Mouse (Mus musculus): Measurements from ENCODE around the gene Dph5. TPM values are rescaled to one million over a fixed set of nuclear protein-coding genes. Genes with fewer than 3 reads are reported as not detected.
"Not testable (repeated sequence)": the region's sequence is repeated elsewhere in the genome, so short reads cannot be mapped to it uniquely, and the experiment has no call there.

Dph5 gene
- polyA plus RNA-seq, 1 experiment from 2014 or later = 12.9 TPM

DNA sequence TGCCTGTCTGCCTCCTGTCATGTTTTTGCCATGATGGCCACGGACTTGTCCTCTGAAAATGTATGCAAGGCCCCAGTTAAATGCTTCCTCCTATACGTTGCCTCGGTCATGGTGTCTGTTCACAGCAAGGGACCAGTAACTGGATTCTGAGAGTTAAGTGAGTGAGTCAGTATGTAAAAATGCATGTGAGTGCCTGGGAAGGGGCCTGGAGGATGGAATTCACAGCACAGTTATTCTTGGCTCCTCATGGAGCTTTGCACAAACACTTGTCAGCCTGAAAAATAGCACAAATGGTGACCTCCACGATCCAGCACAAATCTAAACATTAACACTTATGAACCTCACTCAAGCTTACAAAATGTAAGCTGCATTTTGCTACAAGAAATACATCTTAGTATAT is 20.5 kb upstream of the Dph5 start:
- H3K79me2 ChIP-seq (ENCODE audit: inconsistent target) = no peaks in the 10 kb centered on the region
- H3K36me3 ChIP-seq (ENCODE audit: inconsistent target) = no peaks in the 10 kb centered on the region
- 91% methylated on average over 4 of the region's 4 CpGs for WGBS (ENCODE audit: missing documents)
- H3K4me3 ChIP-seq (ENCODE audit: inconsistent target) = no peak overlapping the region
- H3K27ac ChIP-seq = no peak overlapping the region

DNA sequence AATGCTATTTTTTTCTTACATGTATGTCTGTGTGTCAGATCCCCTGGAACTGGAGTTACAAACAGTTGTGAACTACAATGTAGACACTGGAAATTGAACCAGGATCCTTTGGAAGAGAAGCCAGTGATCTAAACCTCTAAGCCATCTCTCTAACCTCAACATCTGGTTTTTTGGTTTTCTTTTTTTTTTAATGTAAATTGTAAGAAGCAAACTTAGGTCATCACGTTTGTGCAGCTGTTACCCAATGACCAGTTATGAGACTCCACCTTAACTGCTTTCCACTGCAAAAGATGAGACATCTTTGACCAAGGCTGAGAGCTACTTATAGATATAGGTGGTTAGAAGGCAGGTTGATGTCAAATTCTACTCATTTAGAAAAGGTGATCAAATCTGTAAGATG is 19.7 kb upstream of the Dph5 start:
- Histone ChIP-seq H3K79me2 (ENCODE audit: inconsistent target) (no peaks in the 10 kb centered on the region), H3K36me3 (ENCODE audit: inconsistent target) (no peaks in the 10 kb centered on the region), H3K4me3 (ENCODE audit: inconsistent target) (no peak overlapping the region), H3K27ac (no peak overlapping the region)
- 53% methylated on average over 1 of the region's 1 CpGs for WGBS (ENCODE audit: missing documents)

DNA sequence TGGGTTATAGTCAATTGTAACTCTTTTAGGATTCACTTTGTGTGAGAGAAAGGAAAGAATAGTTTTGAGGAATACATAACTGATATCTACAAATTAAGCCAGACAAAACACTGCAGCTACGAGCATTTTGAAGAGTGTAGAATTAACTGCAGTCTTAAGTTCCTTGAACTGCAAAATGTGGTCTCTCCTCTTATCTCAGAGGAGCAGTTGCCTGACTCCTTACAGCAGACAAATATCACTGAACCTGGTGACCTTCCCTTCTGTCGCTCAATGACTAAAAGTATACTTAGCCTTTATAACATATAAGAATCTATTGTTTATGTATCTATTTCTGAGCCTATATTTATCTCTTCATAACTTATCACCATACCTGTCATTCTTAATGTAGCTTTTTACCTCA is 18.3 kb upstream of the Dph5 start:
- H3K79me2 ChIP-seq (ENCODE audit: inconsistent target) = no peaks in the 10 kb centered on the region
- H3K36me3 ChIP-seq (ENCODE audit: inconsistent target) = no peaks in the 10 kb centered on the region
- no peak overlapping the region for H3K4me3 ChIP-seq (ENCODE audit: inconsistent target)
- 28% methylated on average over 2 of the region's 2 CpGs for whole genome bisulfite sequencing (ENCODE audit: missing documents)
- no peak overlapping the region for H3K27ac ChIP-seq

DNA sequence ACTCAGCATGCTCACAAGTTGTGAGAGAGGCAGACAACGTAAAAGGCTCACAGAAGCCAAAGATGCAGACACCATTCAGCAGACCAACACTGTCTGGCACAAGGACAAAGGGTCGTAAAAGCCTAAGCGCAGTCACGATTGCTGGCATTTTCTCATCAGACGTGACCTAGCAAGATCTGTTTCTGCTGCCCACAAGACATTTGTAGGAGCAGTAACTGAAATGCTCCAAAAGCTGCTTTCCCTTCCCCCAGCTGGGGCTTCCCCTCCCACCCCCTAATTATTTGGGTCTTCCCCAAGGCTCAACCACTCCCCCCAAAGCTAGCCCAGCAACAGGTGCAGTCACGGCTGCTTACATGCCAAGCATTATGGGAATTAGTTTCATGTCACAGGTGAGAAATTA is 12.1 kb upstream of the Dph5 start:
- Histone ChIP-seq H3K36me3 (ENCODE audit: inconsistent target) (no peaks in the 10 kb centered on the region), H3K79me2 (ENCODE audit: inconsistent target) (no peaks in the 10 kb centered on the region), H3K4me3 (ENCODE audit: inconsistent target) (no peak overlapping the region), H3K27ac (no peak overlapping the region)
- 23% methylated on average over 6 of the region's 6 CpGs for WGBS (ENCODE audit: missing documents)

DNA sequence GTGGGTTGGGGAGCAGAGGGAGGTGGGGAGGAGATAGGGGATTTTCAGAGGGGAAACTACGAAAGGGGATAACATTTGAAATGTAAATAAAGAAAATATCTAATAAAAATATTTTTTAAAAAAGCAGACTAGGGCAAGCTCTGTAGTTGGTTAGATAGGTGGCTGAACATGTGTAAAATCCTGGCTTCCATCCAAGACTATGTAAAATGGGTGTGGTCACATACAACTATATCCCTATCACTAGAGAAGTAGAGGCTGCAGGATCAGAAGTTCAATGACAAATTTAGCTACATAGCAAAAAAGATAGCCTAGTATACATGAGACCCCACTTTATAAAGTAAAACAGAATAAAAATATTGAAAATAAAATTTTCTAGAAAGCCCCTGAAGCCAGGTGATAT is 10.5 kb upstream of the Dph5 start:
- Histone ChIP-seq H3K27ac (no peak overlapping the region), H3K79me2 (ENCODE audit: inconsistent target) (no peaks in the 10 kb centered on the region), H3K36me3 (ENCODE audit: inconsistent target) (no peaks in the 10 kb centered on the region), H3K4me3 (ENCODE audit: inconsistent target) (no peak overlapping the region)
- WGBS (ENCODE audit: missing documents) = 83% methylated on average over 1 of the region's 1 CpGs

DNA sequence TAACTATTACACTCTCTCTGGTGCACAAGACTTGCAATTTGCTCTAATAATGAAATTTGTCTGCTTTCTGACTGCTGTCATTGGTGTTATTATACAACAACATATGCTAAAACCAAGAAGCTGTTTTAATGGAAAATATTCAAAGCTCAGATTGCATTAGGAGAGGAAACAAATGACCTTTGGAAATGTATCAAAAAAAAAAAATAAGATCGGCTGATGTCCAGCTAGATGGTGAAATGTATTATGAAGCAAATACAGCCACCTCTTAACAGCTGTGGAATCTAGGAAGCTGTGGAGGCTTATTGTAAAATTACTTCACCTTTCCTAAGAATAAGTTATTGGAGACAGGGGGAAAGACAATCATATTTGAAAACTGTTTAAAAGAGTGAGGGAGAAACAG is 3.6 kb upstream of the Dph5 start:
- Histone ChIP-seq H3K4me3 (ENCODE audit: inconsistent target) (no peak overlapping the region), H3K79me2 (ENCODE audit: inconsistent target) (no peaks in the 10 kb centered on the region; the same call in 1 of the 2 replicates), H3K27ac (no peak overlapping the region), H3K36me3 (ENCODE audit: inconsistent target) (no peaks in the 10 kb centered on the region)
- WGBS (ENCODE audit: missing documents) = 92% methylated on average over 1 of the region's 1 CpGs

DNA sequence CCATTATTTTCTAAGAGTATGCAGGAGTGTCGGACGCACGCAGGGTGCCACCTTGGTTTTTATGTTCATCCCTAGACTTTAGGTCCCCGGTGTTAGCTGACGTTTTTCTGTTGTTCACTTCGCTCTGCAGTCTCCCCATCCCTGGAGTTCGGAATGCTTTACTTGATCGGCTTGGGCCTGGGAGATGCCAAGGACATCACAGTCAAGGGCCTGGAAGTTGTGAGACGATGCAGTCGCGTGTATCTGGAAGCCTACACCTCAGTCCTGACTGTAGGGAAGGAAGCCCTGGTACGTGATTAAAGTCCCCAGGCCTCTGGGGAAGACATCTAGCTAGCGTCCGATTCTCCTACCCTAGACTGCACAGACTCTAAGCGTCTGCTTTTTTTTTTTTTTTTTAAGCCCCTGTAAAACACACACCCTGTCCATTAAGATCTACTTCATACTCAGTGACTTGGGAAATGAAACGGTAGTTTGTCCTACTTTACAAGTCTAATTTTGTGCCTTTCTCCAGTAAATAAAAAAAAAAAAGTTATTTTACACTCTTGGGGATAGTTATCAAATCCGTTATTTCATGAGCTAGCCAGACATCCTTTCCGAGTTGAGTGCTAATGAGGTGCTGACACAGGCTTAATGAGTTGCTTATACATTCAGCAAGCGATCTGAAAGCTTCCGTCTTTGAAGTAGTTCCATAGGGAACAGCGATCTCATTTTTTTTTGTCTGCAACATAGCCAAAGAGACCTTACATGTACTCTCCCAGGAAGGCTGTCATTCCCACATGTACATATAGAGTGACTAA is 871 bp downstream of the Dph5 start:
- Histone ChIP-seq H3K36me3 (ENCODE audit: inconsistent target) (peaks cover 7% of the 10 kb centered on the region; the same call in 1 of the 2 replicates), H3K27ac (peak overlapping the region; percentile 66), H3K79me2 (ENCODE audit: inconsistent target) (no peaks in the 10 kb centered on the region; the same call in 1 of the 2 replicates), H3K4me3 (ENCODE audit: inconsistent target) (peak overlapping the region; percentile 87)
- 3% methylated on average over 21 of the region's 21 CpGs for WGBS (ENCODE audit: missing documents)

DNA sequence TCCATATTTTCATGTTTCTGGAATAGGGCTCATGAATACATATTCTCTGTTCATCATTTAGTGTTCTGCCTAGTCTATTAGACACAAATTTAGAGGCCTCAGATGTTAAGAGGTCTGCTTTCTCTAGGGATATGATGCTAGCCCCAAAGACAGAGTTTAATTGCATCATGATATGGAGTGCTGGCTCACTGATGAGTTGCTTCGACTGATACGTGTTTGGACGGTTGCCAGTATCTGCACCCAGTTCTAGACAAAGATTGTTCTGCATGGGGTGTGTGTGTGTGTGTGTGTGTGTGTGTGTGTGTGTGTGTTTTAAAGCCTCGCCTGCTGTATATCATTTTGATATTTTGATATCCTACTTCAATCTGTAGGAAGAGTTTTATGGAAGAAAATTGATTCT is 4.7 kb downstream of the Dph5 start:
- 92% methylated on average over 4 of the region's 4 CpGs for WGBS (ENCODE audit: missing documents)
- Histone ChIP-seq H3K4me3 (ENCODE audit: inconsistent target) (no peak overlapping the region), H3K27ac (no peak overlapping the region), H3K36me3 (ENCODE audit: inconsistent target) (peaks cover 17% of the 10 kb centered on the region), H3K79me2 (ENCODE audit: inconsistent target) (no peaks in the 10 kb centered on the region; the same call in 1 of the 2 replicates)

DNA sequence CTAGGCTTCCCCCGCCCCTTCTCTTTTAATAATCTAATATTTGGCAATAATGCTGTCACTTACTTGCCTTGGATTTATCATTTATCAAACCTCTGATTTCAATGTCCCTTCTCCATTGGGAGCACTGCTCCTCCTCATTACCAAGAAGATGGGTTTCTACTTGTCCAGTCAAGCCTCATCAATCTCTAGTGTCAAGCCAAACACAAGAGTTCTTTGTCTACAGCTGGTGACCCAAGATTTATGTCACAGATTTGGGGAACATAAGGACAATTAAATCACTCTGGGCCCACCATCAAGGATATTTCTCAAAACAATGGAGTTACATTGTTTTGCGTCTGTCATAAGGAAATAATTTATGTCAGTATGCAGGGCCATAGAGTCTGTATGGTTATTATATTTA is 5.5 kb downstream of the Dph5 start:
- Histone ChIP-seq H3K4me3 (ENCODE audit: inconsistent target) (no peak overlapping the region), H3K27ac (no peak overlapping the region), H3K79me2 (ENCODE audit: inconsistent target) (no peaks in the 10 kb centered on the region; the same call in 1 of the 2 replicates), H3K36me3 (ENCODE audit: inconsistent target) (peaks cover 17% of the 10 kb centered on the region)
- WGBS (ENCODE audit: missing documents) = 93% methylated on average over 2 of the region's 2 CpGs

DNA sequence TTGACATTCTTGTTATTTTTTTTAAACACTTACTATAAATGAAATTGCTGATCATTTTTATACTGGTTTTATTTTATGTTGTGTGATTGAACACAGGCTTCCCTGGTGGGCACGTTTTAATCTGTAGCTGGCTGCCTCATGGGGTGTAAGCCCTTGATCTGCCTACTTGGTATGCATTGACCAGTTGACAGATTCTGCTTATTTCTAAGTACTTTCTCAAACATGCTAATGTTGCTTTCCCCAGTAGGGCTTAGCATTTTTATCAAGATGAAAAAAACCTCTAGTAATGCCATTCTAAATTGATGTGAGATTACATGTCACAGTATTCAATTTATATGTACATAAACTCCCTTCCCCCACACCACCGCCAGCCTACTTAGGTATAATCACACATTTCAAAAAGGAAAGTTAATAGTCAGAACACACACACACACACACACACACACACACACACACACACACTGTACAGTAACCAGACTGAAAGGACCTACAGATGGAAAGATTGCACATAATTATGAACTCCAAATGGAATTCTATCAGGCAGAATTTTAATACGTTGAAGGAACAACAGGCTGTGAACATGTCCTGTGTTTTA is 10.8 kb downstream of the Dph5 start:
- WGBS (ENCODE audit: missing documents) = 98% methylated on average over 3 of the region's 3 CpGs
- Histone ChIP-seq H3K36me3 (ENCODE audit: inconsistent target) (peaks cover 11% of the 10 kb centered on the region), H3K4me3 (ENCODE audit: inconsistent target) (no peak overlapping the region), H3K79me2 (ENCODE audit: inconsistent target) (no peaks in the 10 kb centered on the region), H3K27ac (no peak overlapping the region)

DNA sequence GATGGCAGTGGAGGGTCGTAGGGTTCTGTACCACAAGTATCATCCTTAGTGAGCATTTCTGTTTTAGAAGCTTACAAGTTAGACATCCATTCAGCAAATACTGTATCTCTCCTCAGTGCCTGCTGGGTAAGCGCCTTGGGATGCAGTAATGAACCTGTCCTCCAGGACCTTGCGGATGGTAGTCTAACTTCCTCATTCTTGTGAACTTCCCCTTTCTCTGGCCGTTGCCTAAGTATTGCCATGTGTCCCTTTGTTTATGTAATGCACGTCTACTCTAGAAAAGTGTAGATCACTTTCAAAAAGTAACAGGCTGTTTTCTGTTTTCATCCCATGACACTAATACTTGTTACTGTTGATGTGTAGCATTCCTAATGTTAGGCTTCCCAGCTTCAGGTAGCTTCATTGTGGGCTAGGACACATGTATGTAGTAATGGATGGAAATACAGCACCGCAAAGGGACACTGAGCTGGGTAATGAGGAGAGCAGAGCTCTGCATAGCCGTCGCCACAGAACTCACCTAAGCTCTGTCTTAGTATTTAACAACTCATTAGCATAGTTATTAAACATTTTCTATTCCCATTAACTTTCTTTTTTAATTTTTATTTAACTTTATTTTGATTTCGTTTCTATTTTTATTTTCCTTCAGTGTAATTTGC is 14.8 kb downstream of the Dph5 start:
- no peak overlapping the region for H3K27ac ChIP-seq
- H3K4me3 ChIP-seq (ENCODE audit: inconsistent target) = no peak overlapping the region
- H3K79me2 ChIP-seq (ENCODE audit: inconsistent target) = no peaks in the 10 kb centered on the region
- peaks cover 11% of the 10 kb centered on the region; the same call in 1 of the 2 replicates for H3K36me3 ChIP-seq (ENCODE audit: inconsistent target)
- 34% methylated on average over 9 of the region's 9 CpGs for WGBS (ENCODE audit: missing documents)

DNA sequence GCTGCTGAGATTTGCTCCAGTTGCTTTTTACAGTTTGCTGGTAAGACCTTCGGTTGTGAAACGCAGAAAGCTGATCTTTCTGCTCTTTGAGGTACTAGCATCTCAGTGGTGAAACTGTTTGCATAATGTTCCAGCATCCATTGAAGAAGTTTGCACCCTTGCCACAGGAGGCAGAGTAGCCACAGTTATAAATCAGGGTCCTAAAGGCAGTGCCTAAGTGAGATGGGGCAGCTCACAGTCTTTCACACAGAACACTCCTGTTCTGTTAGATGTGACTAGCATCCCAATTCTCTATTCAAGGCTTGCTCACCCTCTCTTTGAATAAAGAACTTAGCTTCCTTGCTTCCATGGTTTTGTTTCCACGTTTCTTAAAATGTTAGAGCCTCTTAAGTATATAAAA is 17.4 kb downstream of the Dph5 start:
- H3K27ac ChIP-seq = no peak overlapping the region
- H3K79me2 ChIP-seq (ENCODE audit: inconsistent target) = no peaks in the 10 kb centered on the region
- WGBS (ENCODE audit: missing documents) = 92% methylated on average over 3 of the region's 3 CpGs
- no peak overlapping the region for H3K4me3 ChIP-seq (ENCODE audit: inconsistent target)
- peaks cover 11% of the 10 kb centered on the region; the same call in 1 of the 2 replicates for H3K36me3 ChIP-seq (ENCODE audit: inconsistent target)

DNA sequence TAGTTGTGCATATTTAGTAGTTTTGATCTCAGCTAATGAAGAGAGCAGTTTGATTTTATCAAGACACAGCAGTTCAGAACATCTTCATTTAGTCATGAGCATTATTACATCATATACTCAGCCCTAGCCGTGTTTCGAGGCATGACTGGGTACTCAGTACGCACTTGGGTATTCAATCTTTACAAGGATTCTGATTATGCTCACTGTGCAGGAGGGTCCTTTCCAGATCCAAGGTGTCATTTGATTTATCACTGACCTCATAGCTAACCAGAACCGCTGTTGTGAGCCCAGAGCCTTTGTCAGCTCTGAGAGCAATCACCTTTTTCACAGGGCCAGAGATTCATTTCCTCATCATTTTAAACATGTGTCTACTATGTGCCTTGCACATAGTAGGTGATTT is 17.9 kb downstream of the Dph5 start:
- Histone ChIP-seq H3K27ac (no peak overlapping the region), H3K79me2 (ENCODE audit: inconsistent target) (no peaks in the 10 kb centered on the region), H3K4me3 (ENCODE audit: inconsistent target) (no peak overlapping the region), H3K36me3 (ENCODE audit: inconsistent target) (peaks cover 11% of the 10 kb centered on the region; the same call in 1 of the 2 replicates)
- WGBS (ENCODE audit: missing documents) = 100% methylated on average over 2 of the region's 4 CpGs

DNA sequence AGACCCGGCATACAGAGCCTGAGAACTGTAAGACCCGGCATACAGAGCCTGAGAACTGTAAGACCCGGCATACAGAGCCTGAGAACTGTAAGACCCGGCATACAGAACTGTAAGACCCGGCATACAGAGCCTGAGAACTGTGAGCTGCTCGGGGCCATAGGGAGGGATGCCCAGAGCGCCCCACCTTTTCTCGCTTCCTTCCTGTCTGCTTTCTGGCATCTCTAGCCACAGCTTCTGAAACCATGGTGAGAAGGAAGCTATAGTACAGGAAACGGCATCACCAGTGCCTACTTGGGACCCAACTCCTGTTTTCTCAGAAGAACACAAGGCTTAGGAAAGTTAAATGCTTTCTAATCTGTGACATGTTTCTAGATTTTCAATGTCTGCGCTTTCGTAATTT is 19.8 kb downstream of the Dph5 start:
- WGBS (ENCODE audit: missing documents) = 92% methylated on average over 7 of the region's 11 CpGs
- H3K4me3 ChIP-seq (ENCODE audit: inconsistent target); H3K79me2 ChIP-seq (ENCODE audit: inconsistent target); H3K27ac ChIP-seq: not testable (repeated sequence)
- H3K36me3 ChIP-seq (ENCODE audit: inconsistent target) = peaks cover 11% of the 10 kb centered on the region; the same call in 1 of the 2 replicates

All from macrophage (primary cell).